Mouse (Mus musculus): ENCODE data around the gene Klhl4.

The Klhl4 gene

DNA sequence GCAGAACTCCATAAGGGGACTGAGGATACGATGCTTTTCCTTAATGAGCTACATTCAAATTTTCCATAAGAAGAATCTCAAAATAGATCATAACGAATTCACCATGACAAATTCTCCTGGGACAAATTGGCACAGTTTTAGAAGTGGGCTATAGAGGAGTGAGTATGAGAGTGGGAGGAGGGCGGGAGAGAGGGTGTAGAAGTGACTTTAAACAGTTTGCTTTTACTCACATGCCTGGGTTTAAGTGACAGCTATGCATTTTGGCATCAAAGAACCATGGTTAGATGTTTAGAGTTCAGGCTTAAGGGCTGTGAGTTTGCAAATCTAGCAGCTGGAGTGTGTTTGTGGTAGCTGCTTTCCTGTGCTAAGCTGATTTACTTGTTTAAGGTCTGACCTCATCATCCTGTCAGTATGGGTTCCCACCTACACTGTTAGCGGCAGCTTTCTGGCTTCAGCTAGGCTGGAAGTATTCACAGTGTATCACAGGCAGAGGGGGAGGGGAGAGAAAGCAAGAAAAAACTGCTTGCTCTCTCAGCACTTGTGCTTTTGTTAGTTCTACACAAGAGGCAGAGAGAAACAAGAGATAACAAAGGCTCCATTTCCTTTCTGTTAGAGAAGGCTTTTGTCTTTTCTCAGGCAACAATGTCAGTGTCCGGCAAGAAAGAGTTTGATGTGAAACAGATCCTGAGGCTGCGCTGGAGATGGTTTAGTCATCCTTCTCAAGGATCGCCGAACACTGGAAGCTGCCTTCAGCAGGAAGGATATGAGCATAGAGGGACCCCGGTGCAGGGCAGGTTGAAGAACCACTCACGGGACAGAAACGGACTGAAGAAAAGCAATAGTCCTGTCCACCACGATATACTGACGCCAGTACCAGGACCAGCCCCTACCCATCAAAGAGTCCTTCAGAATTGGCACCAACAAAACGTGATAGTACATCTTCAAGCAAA lies at the start of gene Klhl4:
TSS of gene Klhl4 (plus strand) at position 552 of the 950 bp plus-strand sequence.
- DNase-seq (ENCODE audit: low spot score): peak; percentile 6

DNA sequence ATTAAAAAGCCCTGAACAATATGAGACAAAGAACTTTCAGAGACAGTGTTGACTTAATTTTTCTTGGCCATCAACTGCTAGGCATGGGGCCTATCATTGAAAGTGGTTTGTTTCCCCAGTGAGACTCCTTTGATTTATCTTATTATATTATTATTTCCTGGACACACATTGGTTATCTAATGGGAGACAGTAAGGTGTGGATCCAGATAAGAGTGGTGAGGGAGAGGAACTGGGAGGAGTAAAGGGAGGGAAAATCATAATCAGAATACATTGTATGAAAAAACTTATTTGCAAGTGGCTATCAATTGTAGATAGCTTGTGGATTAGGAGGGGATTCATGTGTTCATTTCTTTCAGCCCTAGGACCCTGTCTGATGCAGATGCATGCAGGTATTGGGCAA lies 10.0 kb downstream of the Klhl4 start:
- no peak for DNase-seq (ENCODE audit: low spot score)

- no peak for DNase-seq (ENCODE audit: low spot score)
Observed at GRCm38 (mm10) chrX:114486691-114487090, 12.6 kb downstream of the Klhl4 start.

- DNase-seq (ENCODE audit: low spot score): peak; percentile 21
Observed at GRCm38 (mm10) chrX:114558141-114558540, 84.0 kb downstream of the Klhl4 start.

DNA sequence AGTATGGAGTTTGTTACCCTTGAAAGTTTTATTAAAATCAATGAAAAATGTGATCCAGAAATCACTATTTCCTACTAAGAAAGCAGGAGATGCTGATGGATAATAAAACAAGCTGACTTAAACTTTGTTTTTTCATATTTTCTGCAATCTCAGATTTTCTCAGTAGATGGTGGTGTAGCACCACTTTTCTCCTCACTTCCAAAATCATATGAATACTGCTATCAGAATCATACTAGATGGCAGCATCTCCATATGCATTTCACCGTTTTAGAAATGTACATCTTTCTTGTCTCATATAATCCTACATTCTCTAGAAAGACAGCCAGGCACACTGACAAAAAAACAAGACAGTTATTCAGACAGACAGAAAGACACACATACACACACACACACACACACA lies 108.2 kb downstream of the Klhl4 start:
- DNase-seq (ENCODE audit: low spot score): peak; percentile 3

Data from layer of hippocampus, adult 9-10 months (tissue).